Mouse (Mus musculus) ES-Bruce4 (cell line): Measurements from ENCODE around the gene Fbxw10. TPM values are rescaled to one million over a fixed set of nuclear protein-coding genes. Genes with fewer than 3 reads are reported as not detected.

Source experiments
- H3K27ac ChIP-seq: 2 replicates; pipeline ENCODE4 v1.5.1; 2012; ENCODE audit warnings: low read length, inconsistent platforms; ENCODE audit not compliant: insufficient read depth
- H3K27me3 ChIP-seq: 2 replicates; pipeline ENCODE4 v1.6.1; 2012; ENCODE audit warnings: mild to moderate bottlenecking, low read length, inconsistent platforms; ENCODE audit not compliant: control insufficient read depth, poor library complexity, insufficient read depth, severe bottlenecking
- H3K36me3 ChIP-seq: 2 replicates; pipeline ENCODE4 v1.6.1; 2012; ENCODE audit warnings: inconsistent platforms, mild to moderate bottlenecking, low read length, moderate library complexity; ENCODE audit not compliant: control insufficient read depth, poor library complexity, insufficient read depth, severe bottlenecking
- H3K4me1 ChIP-seq: one replicate; pipeline ENCODE4 v1.8.1; 2011; ENCODE audit warnings: low read length; ENCODE audit not compliant: control insufficient read depth, insufficient read depth
- H3K4me3 ChIP-seq: 2 replicates; pipeline ENCODE4 v1.5.1; 2011; ENCODE audit warnings: low read depth, mild to moderate bottlenecking, low read length
- H3K9ac ChIP-seq: 2 replicates; pipeline ENCODE4 v1.6.1; 2012; ENCODE audit warnings: low read depth, mild to moderate bottlenecking, inconsistent platforms; ENCODE audit not compliant: poor library complexity, severe bottlenecking
- H3K9me3 ChIP-seq: replicated peaks from 2 replicates; pipeline ENCODE4 v1.6.1; 2012; ENCODE audit warnings: mild to moderate bottlenecking, low read length, inconsistent platforms; ENCODE audit not compliant: control insufficient read depth, poor library complexity, insufficient read depth, severe bottlenecking
- CTCF ChIP-seq: IDR thresholded peaks from one replicate; pipeline ENCODE4 v1.8.1; 2011; ENCODE audit warnings: low read depth, low read length
- EP300 ChIP-seq: IDR thresholded peaks from 2 replicates; pipeline ENCODE4 v1.6.1; 2011; ENCODE audit warnings: low read depth, low read length; ENCODE audit not compliant: insufficient read depth
- POLR2A ChIP-seq: IDR thresholded peaks from one replicate; pipeline ENCODE4 v1.8.1; 2011; ENCODE audit warnings: low read length; ENCODE audit not compliant: insufficient read depth
- polyA plus RNA-seq: library from polyadenylated mRNA; stranded (reverse); fragments of >200 nt; gene quantifications from 2 replicates; pipeline ENCODE4 v1.2.4, GENCODE M21; 2011; ENCODE audit warnings: low read depth; ENCODE audit not compliant: missing spikeins, insufficient read depth, insufficient read length

Fbxw10 gene
- polyA plus RNA-seq, 1 experiment: not detected

GRCm38 (mm10) chr11:62813970-62814624 lies 32.8 kb upstream of the Fbxw10 start:
- no peak overlapping the region for H3K27ac ChIP-seq
- H3K4me1 ChIP-seq: no peaks in the 10 kb centered on the region
- TF ChIP-seq POLR2A (no peak), CTCF (no peak), EP300 (no peak)

GRCm38 (mm10) chr11:62814625-62815024 lies 32.2 kb upstream of the Fbxw10 start:
- TF ChIP-seq CTCF: no peak
- TF ChIP-seq POLR2A: no peak
- no peak for TF ChIP-seq EP300
- Histone ChIP-seq H3K9me3 (no peaks in the 10 kb centered on the region), H3K27ac (no peak overlapping the region), H3K4me3 (no peak overlapping the region), H3K9ac (no peak overlapping the region), H3K4me1 (no peaks in the 10 kb centered on the region), H3K27me3 (no peaks in the 10 kb centered on the region; the same call in 1 of the 2 replicates), H3K36me3 (no peaks in the 10 kb centered on the region)

More at GRCm38 (mm10) chr11:62813970-62814624, 32.8 kb upstream of the Fbxw10 start:
- Histone ChIP-seq H3K27me3 (no peaks in the 10 kb centered on the region; the same call in 1 of the 2 replicates), H3K9me3 (no peaks in the 10 kb centered on the region), H3K36me3 (no peaks in the 10 kb centered on the region), H3K4me3 (no peak overlapping the region), H3K9ac (no peak overlapping the region)

GRCm38 (mm10) chr11:62815438-62815837 lies 31.4 kb upstream of the Fbxw10 start:
- no peaks in the 10 kb centered on the region; the same call in 1 of the 2 replicates for H3K27me3 ChIP-seq
- no peaks in the 10 kb centered on the region for H3K36me3 ChIP-seq
- H3K4me3 ChIP-seq: no peak overlapping the region
- no peak overlapping the region for H3K27ac ChIP-seq
- no peak overlapping the region for H3K9ac ChIP-seq
- no peaks in the 10 kb centered on the region for H3K9me3 ChIP-seq
- H3K4me1 ChIP-seq: no peaks in the 10 kb centered on the region
- TF ChIP-seq POLR2A (no peak), CTCF (no peak), EP300 (no peak)

- H3K4me1 ChIP-seq: no peaks in the 10 kb centered on the region
- H3K4me3 ChIP-seq: no peak overlapping the region
- TF ChIP-seq CTCF (no peak), EP300 (no peak), POLR2A (no peak)
- no peaks in the 10 kb centered on the region; the same call in 1 of the 2 replicates for H3K27me3 ChIP-seq
- no peaks in the 10 kb centered on the region for H3K36me3 ChIP-seq
- no peak overlapping the region for H3K9ac ChIP-seq
- H3K9me3 ChIP-seq: no peaks in the 10 kb centered on the region
- H3K27ac ChIP-seq: no peak overlapping the region
Measured at GRCm38 (mm10) chr11:62816591-62816990, 30.3 kb upstream of the Fbxw10 start.

- Histone ChIP-seq H3K4me3 (no peak overlapping the region), H3K4me1 (no peaks in the 10 kb centered on the region), H3K27me3 (no peaks in the 10 kb centered on the region), H3K9me3 (no peaks in the 10 kb centered on the region), H3K36me3 (no peaks in the 10 kb centered on the region), H3K27ac (no peak overlapping the region), H3K9ac (no peak overlapping the region)
- TF ChIP-seq CTCF (no peak), EP300 (no peak), POLR2A (no peak)
Measured at GRCm38 (mm10) chr11:62819059-62819686, 27.7 kb upstream of the Fbxw10 start.

- Histone ChIP-seq H3K4me1 (no peaks in the 10 kb centered on the region), H3K9me3 (no peaks in the 10 kb centered on the region), H3K4me3 (peak within 1 kb of the TSS; percentile 25), H3K36me3 (no peaks in the 10 kb centered on the region), H3K9ac (peak within 1 kb of the TSS; percentile 11; the same call in 1 of the 2 replicates), H3K27me3 (no peaks in the 10 kb centered on the region), H3K27ac (no peak within 1 kb of the TSS)
- no peak for TF ChIP-seq EP300
- TF ChIP-seq POLR2A: no peak
- no peak for TF ChIP-seq CTCF
Measured at GRCm38 (mm10) chr11:62820059-62820541, 26.8 kb upstream of the Fbxw10 start, which contains the start of gene Trim16. Gene Trim16 (plus strand): TSS chr11:62820231.
